Mouse (Mus musculus) CH12.LX (cell line): ENCODE data around the gene Lmx1a. TPM values are rescaled to one million over a fixed set of nuclear protein-coding genes. Genes with fewer than 3 reads are reported as not detected.
A peak's percentile ranks its signal among the peaks of the same experiment; 100 is the strongest.

Source experiments
- DNase-seq: peaks from one replicate; pipeline ENCODE4 v3.0.0-alpha.2; 2013; ENCODE audit errors: extremely low read depth
- H3K27ac ChIP-seq: 2 replicates; pipeline ENCODE4 v1.5.1; 2012; ENCODE audit warnings: low read depth, mild to moderate bottlenecking, control low read depth, moderate library complexity; ENCODE audit not compliant: insufficient read depth
- H3K27me3 ChIP-seq: replicated peaks from 2 replicates; pipeline ENCODE3; 2012; ENCODE audit warnings: inconsistent platforms
- H3K36me3 ChIP-seq, 2 experiments: replicated peaks in 1 of 2; 2 replicates each; pipeline versions ENCODE3 to v1.6.1; 2012; ENCODE audit warnings: inconsistent platforms in 1 of 2, low read length in 1 of 2, mild to moderate bottlenecking in 1 of 2, mixed read lengths in 1 of 2, moderate library complexity in 1 of 2; ENCODE audit not compliant: control insufficient read depth in 1 of 2, insufficient read depth in 1 of 2
- H3K4me1 ChIP-seq, 2 experiments: 2 replicates each; pipeline ENCODE4 v1.6.1; 2012; ENCODE audit warnings: inconsistent platforms in 1 of 2, moderate library complexity in 1 of 2; ENCODE audit not compliant: insufficient read depth in 2 of 2, control insufficient read depth in 1 of 2
- H3K4me2 ChIP-seq: 2 replicates; pipeline ENCODE4 v1.6.1; 2012; ENCODE audit warnings: low read depth, mild to moderate bottlenecking, control low read depth; ENCODE audit not compliant: poor library complexity, insufficient read depth, severe bottlenecking
- H3K4me3 ChIP-seq, 3 experiments: fragments of 150-350 bp in 1 of 3; sonication (generic) in 1 of 3; replicated peaks in 1 of 3; 2 replicates each; pipeline versions ENCODE3 to v1.5.1; 2011 to 2012; ENCODE audit warnings: low read depth in 2 of 3, low read length in 2 of 3, mild to moderate bottlenecking in 2 of 3, moderate library complexity in 2 of 3, control low read depth in 1 of 3, improper control_type of control experiment in 1 of 3, inconsistent platforms in 1 of 3, mixed read lengths in 1 of 3; ENCODE audit not compliant: poor library complexity in 1 of 3
- H3K79me2 ChIP-seq: replicated peaks from 2 replicates; pipeline ENCODE4 v1.6.1; 2012; ENCODE audit warnings: mild to moderate bottlenecking, moderate library complexity; ENCODE audit not compliant: control insufficient read depth, poor library complexity, insufficient read depth, severe bottlenecking; ENCODE audit errors: extremely low read depth
- H3K9ac ChIP-seq: 2 replicates; pipeline ENCODE4 v1.6.1; 2012; ENCODE audit warnings: low read depth, mild to moderate bottlenecking, control low read depth, moderate library complexity; ENCODE audit not compliant: insufficient read depth
- H3K9me3 ChIP-seq: replicated peaks from 2 replicates; pipeline ENCODE3; 2012; ENCODE audit warnings: low read length, inconsistent platforms, mixed read lengths
- BHLHE40 ChIP-seq: IDR thresholded peaks from 2 replicates; pipeline ENCODE4 v1.6.1; 2011; ENCODE audit warnings: mild to moderate bottlenecking, low read depth, low read length, improper control_type of control experiment
- CTCF ChIP-seq, 2 experiments: IDR thresholded peaks in 1 of 2; conservative IDR thresholded peaks in 1 of 2; 2 replicates each; pipeline ENCODE4 v1.5.1; 2011 to 2012; ENCODE audit warnings: low read depth in 2 of 2, low read length in 2 of 2, improper control_type of control experiment in 1 of 2, inconsistent platforms in 1 of 2, mild to moderate bottlenecking in 1 of 2, moderate library complexity in 1 of 2
- E2F4 ChIP-seq: IDR thresholded peaks from 2 replicates; pipeline ENCODE4 v1.6.1; 2011; ENCODE audit warnings: low read depth, low read length, improper control_type of control experiment; ENCODE audit not compliant: insufficient replicate concordance
- ELF1 ChIP-seq: IDR thresholded peaks from 2 replicates; pipeline ENCODE4 v1.6.1; 2014; ENCODE audit warnings: low read depth, mild to moderate bottlenecking, inconsistent platforms, low read length, improper control_type of control experiment
- ETS1 ChIP-seq: conservative IDR thresholded peaks from 2 replicates; pipeline ENCODE4 v1.6.1; 2012; ENCODE audit warnings: low read depth, mild to moderate bottlenecking, inconsistent platforms, low read length, improper control_type of control experiment, moderate library complexity
- JUN ChIP-seq: IDR thresholded peaks from 2 replicates; pipeline ENCODE4 v1.6.1; 2011; ENCODE audit warnings: low read depth, mild to moderate bottlenecking, low read length, improper control_type of control experiment, moderate library complexity; ENCODE audit not compliant: insufficient read depth
- KAT2A ChIP-seq: IDR thresholded peaks from 2 replicates; pipeline ENCODE4 v1.6.1; 2012; ENCODE audit warnings: low read length, improper control_type of control experiment, inconsistent platforms; ENCODE audit not compliant: insufficient replicate concordance
- MAFK ChIP-seq: IDR thresholded peaks from 2 replicates; pipeline ENCODE4 v1.6.1; 2011; ENCODE audit warnings: low read length, improper control_type of control experiment; ENCODE audit not compliant: insufficient replicate concordance
- MAX ChIP-seq: IDR thresholded peaks from 2 replicates; pipeline ENCODE4 v1.6.1; 2011; ENCODE audit warnings: low read length, improper control_type of control experiment
- MAZ ChIP-seq: IDR thresholded peaks from 2 replicates; pipeline ENCODE4 v1.6.1; 2012; ENCODE audit warnings: low read depth, mild to moderate bottlenecking, inconsistent platforms, low read length, improper control_type of control experiment, moderate library complexity
- MEF2A ChIP-seq: IDR thresholded peaks from 2 replicates; pipeline ENCODE4 v1.6.1; 2014; ENCODE audit warnings: low read depth, mild to moderate bottlenecking, inconsistent platforms, low read length, improper control_type of control experiment, borderline replicate concordance
- MYC ChIP-seq: IDR thresholded peaks from 2 replicates; pipeline ENCODE4 v1.6.1; 2011; ENCODE audit warnings: low read depth, mild to moderate bottlenecking, improper control_type of control experiment, low read length
- NELFE ChIP-seq: IDR thresholded peaks from 2 replicates; pipeline ENCODE4 v1.6.1; 2011; ENCODE audit warnings: low read depth, low read length, improper control_type of control experiment
- RAD21 ChIP-seq: IDR thresholded peaks from 2 replicates; pipeline ENCODE4 v1.6.1; 2011; ENCODE audit warnings: low read depth, mild to moderate bottlenecking, low read length, improper control_type of control experiment, moderate library complexity
- RCOR1 ChIP-seq: conservative IDR thresholded peaks from 2 replicates; pipeline ENCODE4 v1.6.1; 2012; ENCODE audit warnings: low read depth, mild to moderate bottlenecking, inconsistent platforms, low read length, improper control_type of control experiment
- SMC3 ChIP-seq: IDR thresholded peaks from 2 replicates; pipeline ENCODE4 v1.6.1; 2011; ENCODE audit warnings: low read depth, low read length, improper control_type of control experiment
- TBP ChIP-seq: conservative IDR thresholded peaks from 2 replicates; pipeline ENCODE4 v1.6.1; 2011; ENCODE audit warnings: low read depth, low read length, improper control_type of control experiment
- TCF12 ChIP-seq: IDR thresholded peaks from 2 replicates; pipeline ENCODE4 v1.6.1; 2014; ENCODE audit warnings: low read depth, mild to moderate bottlenecking, inconsistent platforms, low read length, improper control_type of control experiment
- USF2 ChIP-seq: conservative IDR thresholded peaks from 2 replicates; pipeline ENCODE4 v1.6.1; 2011; ENCODE audit warnings: low read depth, low read length, improper control_type of control experiment
- ZKSCAN1 ChIP-seq: IDR thresholded peaks from 2 replicates; pipeline ENCODE4 v1.6.1; 2012; ENCODE audit warnings: low read depth, inconsistent platforms, low read length, improper control_type of control experiment, borderline replicate concordance
- ZMIZ1 ChIP-seq: IDR thresholded peaks from 2 replicates; pipeline ENCODE4 v1.6.1; 2012; ENCODE audit warnings: low read depth, mild to moderate bottlenecking, inconsistent platforms, low read length, improper control_type of control experiment
- ZNF384 ChIP-seq: IDR thresholded peaks from 2 replicates; pipeline ENCODE4 v1.6.1; 2012; ENCODE audit warnings: low read depth, low read length, improper control_type of control experiment, inconsistent platforms
- dilution Hi-C: fragments of 300-500 bp; cut with MboI; formaldehyde crosslinking; loops from 2 replicates; pipeline ENCODE4 v1.14.3; 2020; ENCODE audit warnings: low sequenced_read_pairs; ENCODE audit not compliant: extremely low pct_unique_long_range_greater_than_20kb, extremely low pct_ligation_motif_present
- in situ Hi-C: fragments of 300-500 bp; cut with MboI; formaldehyde crosslinking; loops from 3 replicates; pipeline ENCODE4 v1.14.3; 2019; ENCODE audit warnings: low sequenced_read_pairs, low pct_ligation_motif_present, low pct_unique_long_range_greater_than_20kb, mixed read lengths
- polyA plus RNA-seq: library from polyadenylated mRNA; unstranded; fragments of >175 nt; gene quantifications from 2 replicates; pipeline ENCODE4 v1.2.1, GENCODE M21; 2012; ENCODE audit warnings: low read depth; ENCODE audit not compliant: insufficient read length
- total RNA-seq, 2 experiments: library from RNA; depleted of rRNA; stranded (reverse); fragments of 300-350 nt in 1 of 2; fragments of >200 nt in 1 of 2; gene quantifications; 2 replicates each; pipeline ENCODE4 v1.2.3; 2012 to 2014

Gene Lmx1a
- total and polyA plus RNA-seq, 3 experiments, result not detected

DNA sequence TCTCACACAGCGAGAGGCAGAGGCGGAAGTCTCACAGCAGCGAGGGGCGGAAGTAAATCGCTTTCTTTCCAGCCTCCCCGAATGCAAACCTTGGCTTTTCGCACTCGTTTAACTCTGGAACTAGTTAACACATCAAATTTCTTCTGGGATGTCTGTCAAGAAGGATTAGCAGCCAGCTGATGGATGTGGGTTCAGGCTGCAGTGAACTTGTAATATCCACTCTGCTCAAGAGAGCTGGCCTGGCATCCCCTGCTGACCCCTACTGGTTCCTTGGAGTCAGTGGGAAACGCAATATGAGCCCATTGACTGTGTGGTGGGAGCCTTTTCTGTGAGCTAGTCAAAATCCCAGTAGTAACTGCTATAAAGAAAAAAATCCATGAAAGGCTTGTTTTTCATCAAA is 199.8 kb downstream of the Lmx1a start:
- peaks cover 84% of the 10 kb centered on the region for H3K9me3 ChIP-seq
- dilution Hi-C loops, result no loop called here
- H3K4me3 ChIP-seq, result no peak overlapping the region
- H3K79me2 ChIP-seq, result no peaks in the 10 kb centered on the region
- no peak for DNase-seq
- no peak overlapping the region for H3K4me2 ChIP-seq
- no peaks in the 10 kb centered on the region for H3K36me3 ChIP-seq
- TF ChIP-seq ELF1 (no peak), MEF2A (no peak), RAD21 (no peak), ZNF384 (no peak), ZMIZ1 (no peak), MAX (no peak), BHLHE40 (no peak), RCOR1 (no peak), MAZ (no peak), ZKSCAN1 (no peak), USF2 (no peak), MAFK (no peak), E2F4 (no peak), KAT2A (no peak), TBP (no peak), CTCF (conservative IDR thresholded peaks at IDR 0.05 in 1 of 2, IDR thresholded peaks at IDR 0.05 in 1 of 2; ENCODE audit: low read depth in 2 of 2, low read length in 2 of 2) (no peak), MYC (no peak)
- no peaks in the 10 kb centered on the region for H3K27me3 ChIP-seq
- in situ Hi-C loops, result no loop called here
- H3K4me1 ChIP-seq, result no peaks in the 10 kb centered on the region
- H3K9ac ChIP-seq, result no peak overlapping the region
- H3K27ac ChIP-seq, result no peak overlapping the region

DNA sequence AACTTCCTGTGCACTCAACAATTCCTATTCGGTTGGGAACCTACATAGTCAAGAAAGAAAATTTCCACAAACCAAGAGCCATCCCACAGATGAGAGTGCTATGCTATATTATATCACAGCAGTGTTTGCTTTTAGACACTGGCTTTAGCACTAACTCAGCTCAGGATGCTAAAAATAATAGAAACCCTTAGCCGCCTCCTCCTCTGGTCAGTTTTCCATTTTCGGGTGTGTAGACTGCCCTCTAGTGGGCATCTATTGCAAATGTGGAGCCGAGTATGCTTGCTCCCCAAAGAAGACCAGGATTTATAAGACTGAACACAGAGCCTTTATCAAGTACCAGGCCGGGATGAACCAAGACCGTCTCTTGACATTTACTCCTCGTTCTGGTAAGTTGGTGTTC is 207.2 kb downstream of the Lmx1a start:
- Histone ChIP-seq H3K4me1 (no peaks in the 10 kb centered on the region), H3K4me2 (no peak overlapping the region), H3K27me3 (no peaks in the 10 kb centered on the region), H3K9me3 (peaks cover 84% of the 10 kb centered on the region), H3K27ac (no peak overlapping the region), H3K4me3 (no peak overlapping the region), H3K36me3 (no peaks in the 10 kb centered on the region), H3K9ac (no peak overlapping the region), H3K79me2 (no peaks in the 10 kb centered on the region)
- peak; percentile 0 for DNase-seq
- no peak for TF ChIP-seq NELFE
- TF ChIP-seq JUN, result no peak
- no peak for TF ChIP-seq BHLHE40
- TF ChIP-seq SMC3, result no peak
- TF ChIP-seq ELF1, result no peak
- TF ChIP-seq TCF12, result no peak
- TF ChIP-seq ETS1, result no peak
- no peak for TF ChIP-seq RAD21
- no peak for TF ChIP-seq CTCF (conservative IDR thresholded peaks at IDR 0.05 in 1 of 2, IDR thresholded peaks at IDR 0.05 in 1 of 2; ENCODE audit: low read depth in 2 of 2, low read length in 2 of 2)
- dilution Hi-C loops (no loop called here), in situ Hi-C loops (no loop called here)

Other genes starting within 250 kb of the Lmx1a start
- not detected in 2 replicates for gene Lrrc52, start 222.5 kb upstream of the Lmx1a start, total RNA-seq (2012; rRNA removed)
- not detected in 2 replicates for gene Lrrc52, start 222.5 kb upstream of the Lmx1a start, total RNA-seq (2014; rRNA removed)
- not detected in 2 replicates for gene Lrrc52, start 222.5 kb upstream of the Lmx1a start, polyA plus RNA-seq
- not detected in 2 replicates for gene Rxrg, start 90.9 kb upstream of the Lmx1a start, total RNA-seq (2012; rRNA removed)
- not detected in 2 replicates for gene Rxrg, start 90.9 kb upstream of the Lmx1a start, total RNA-seq (2014; rRNA removed)
- gene Rxrg, start 90.9 kb upstream of the Lmx1a start, polyA plus RNA-seq, result not detected in 2 replicates